Comparison of ENCODE assay signal across 23 mouse cellular contexts in the genomic region with DNA sequence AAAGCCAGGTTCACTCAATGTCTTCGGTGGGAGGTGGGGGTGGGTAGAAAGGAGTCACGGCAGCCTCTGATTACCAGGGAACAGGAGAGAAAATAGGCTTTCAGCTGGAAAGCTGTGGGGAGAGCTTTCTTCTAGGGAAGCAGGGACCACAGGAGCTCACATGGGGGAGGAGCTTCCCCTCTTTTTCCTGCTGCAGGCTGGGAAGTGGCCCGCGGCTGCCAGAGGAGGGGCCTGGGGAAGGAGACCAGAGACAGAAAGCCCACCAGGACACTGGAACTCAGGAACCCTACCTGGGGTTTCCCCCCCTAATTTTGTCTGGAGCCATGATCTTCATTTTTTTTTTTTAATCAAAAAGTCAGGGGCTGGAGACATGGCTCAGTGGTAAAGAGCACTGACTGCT. TPM values are rescaled to one million over a fixed set of nuclear protein-coding genes. Genes with fewer than 3 reads are reported as not detected.
A peak's percentile ranks its signal among the peaks of the same experiment; 100 is the strongest.
DNase-seq lines count a peak whose midpoint lies in the region; ATAC-seq lines count a peak whose summit lies in the region.
"Had no signal": no experiment of that assay in that cellular context is flagged by ENCODE, and none has a peak within 500 bp of the region (broad histone marks: within the 10 kb centered on the region; RNA-seq: fewer than 3 reads in every experiment).

No protein-coding gene starts in this region.

- peaks cover 17% of the 10 kb centered on the region for H3K4me1 ChIP-seq in forebrain, embryonic 14.5 days (ENCODE audit: control insufficient read depth, insufficient read depth, low read length)
- peaks cover 51% of the 10 kb centered on the region for H3K4me1 ChIP-seq in forebrain, embryonic 16.5 days (replicated peaks; ENCODE audit: control insufficient read depth, insufficient read depth, low read length)
- H3K4me1 ChIP-seq in hindbrain, embryonic 15.5 days (replicated peaks), result peaks cover 48% of the 10 kb centered on the region
- H3K4me1 ChIP-seq in hindbrain, embryonic 10.5 days (replicated peaks), result peaks cover 33% of the 10 kb centered on the region

- peaks cover 33% of the 10 kb centered on the region for H3K27me3 ChIP-seq in forebrain, embryonic 14.5 days (replicated peaks; ENCODE audit: control insufficient read depth, insufficient read depth, low read length)
- H3K27me3 ChIP-seq in forebrain, embryonic 16.5 days (replicated peaks; ENCODE audit: control insufficient read depth, insufficient read depth, low read length), result peaks cover 13% of the 10 kb centered on the region
- H3K27me3 ChIP-seq in hindbrain, embryonic 15.5 days, result peaks cover 58% of the 10 kb centered on the region
- H3K27me3 ChIP-seq in hindbrain, embryonic 10.5 days (ENCODE audit: insufficient read depth, poor library complexity, severe bottlenecking), result peaks cover 99% of the 10 kb centered on the region

- WGBS in forebrain, embryonic 14.5 days, result 8% methylated on average over 4 of the region's 4 CpGs
- 13% methylated on average over 3 of the region's 4 CpGs for WGBS in forebrain, embryonic 16.5 days
- 13% methylated on average over 3 of the region's 4 CpGs for WGBS in hindbrain, embryonic 15.5 days
- 7% methylated on average over 4 of the region's 4 CpGs for WGBS in hindbrain, embryonic 10.5 days

- DNase-seq in cerebellum, adult 11-12 months, result peak; percentile 54
- no peak for DNase-seq in cerebellum, adult 9-11 months
- no peak for DNase-seq in forebrain, embryonic 14.5 days (ENCODE audit: low spot score)
- DNase-seq in hindbrain, embryonic 10.5 days (ENCODE audit: low spot score), result no peak
- DNase-seq: adrenal gland, adult 8-10 months; adrenal gland, postnatal 25 days; cerebellum, adult 18-20 months; gastrocnemius, postnatal 10 days; gastrocnemius, postnatal 36 days; heart, adult 2 months; heart, postnatal 14 days; heart, postnatal 4 days; kidney, adult 2 months had no signal

- H3K4me3 ChIP-seq in forebrain, embryonic 14.5 days (ENCODE audit: low read depth, low read length), result no peak overlapping the region
- no peak overlapping the region for H3K4me3 ChIP-seq in forebrain, embryonic 16.5 days (replicated peaks; ENCODE audit: low read length)
- no peak overlapping the region for H3K4me3 ChIP-seq in hindbrain, embryonic 15.5 days
- H3K4me3 ChIP-seq in hindbrain, embryonic 10.5 days, result no peak overlapping the region
- H3K4me3 ChIP-seq: forebrain, embryonic 12.5 days; heart, adult 2 months; heart, embryonic 10.5 days; heart, embryonic 13.5 days had no signal

- ATAC-seq in forebrain, embryonic 14.5 days, result no peak
- no peak for ATAC-seq in forebrain, embryonic 16.5 days
- no peak for ATAC-seq in hindbrain, embryonic 15.5 days (ENCODE audit: low FRiP score, low read depth)
- ATAC-seq: activated CD4-positive, CD25-positive, alpha-beta regulatory T cell, adult 4 months; intestine, postnatal 0 days had no signal

- H3K9me3 ChIP-seq in forebrain, embryonic 14.5 days (replicated peaks; ENCODE audit: control insufficient read depth, low read length), result no peaks in the 10 kb centered on the region
- H3K9me3 ChIP-seq in forebrain, embryonic 16.5 days (ENCODE audit: control insufficient read depth, low read length), result no peaks in the 10 kb centered on the region
- no peaks in the 10 kb centered on the region for H3K9me3 ChIP-seq in hindbrain, embryonic 15.5 days
- H3K9me3 ChIP-seq in hindbrain, embryonic 10.5 days, result no peaks in the 10 kb centered on the region
- H3K9me3 ChIP-seq: forebrain, embryonic 12.5 days; heart, embryonic 10.5 days; heart, embryonic 13.5 days; hindbrain, embryonic 12.5 days had no signal

- H3K36me3 ChIP-seq in forebrain, embryonic 14.5 days (ENCODE audit: control insufficient read depth, insufficient read depth, low read length), result no peaks in the 10 kb centered on the region
- H3K36me3 ChIP-seq in forebrain, embryonic 16.5 days (ENCODE audit: control insufficient read depth, insufficient read depth), result no peaks in the 10 kb centered on the region
- no peaks in the 10 kb centered on the region for H3K36me3 ChIP-seq in hindbrain, embryonic 15.5 days
- no peaks in the 10 kb centered on the region for H3K36me3 ChIP-seq in hindbrain, embryonic 10.5 days
- H3K36me3 ChIP-seq: forebrain, embryonic 12.5 days; heart, embryonic 10.5 days; heart, embryonic 13.5 days; hindbrain, embryonic 12.5 days had no signal

- H3K9ac ChIP-seq in forebrain, embryonic 14.5 days (ENCODE audit: low read length), result no peak overlapping the region
- H3K9ac ChIP-seq in forebrain, embryonic 16.5 days (replicated peaks; ENCODE audit: low read depth, low read length), result no peak overlapping the region
- no peak overlapping the region for H3K9ac ChIP-seq in hindbrain, embryonic 15.5 days
- H3K9ac ChIP-seq: forebrain, embryonic 12.5 days; heart, embryonic 13.5 days; hindbrain, embryonic 12.5 days had no signal

- H3K4me2 ChIP-seq in forebrain, embryonic 14.5 days (ENCODE audit: low read length), result peak overlapping the region; percentile 6; the same call in 1 of the 2 replicates
- H3K4me2 ChIP-seq in forebrain, embryonic 16.5 days (ENCODE audit: low read length), result no peak overlapping the region
- H3K4me2 ChIP-seq in hindbrain, embryonic 15.5 days, result no peak overlapping the region
- H3K4me2 ChIP-seq: heart, embryonic 13.5 days had no signal

- H3K27ac ChIP-seq in forebrain, embryonic 14.5 days (ENCODE audit: low read depth, low read length), result peak overlapping the region; percentile 99; the same call in 1 of the 2 replicates
- no peak overlapping the region; the same call in 1 of the 2 replicates for H3K27ac ChIP-seq in forebrain, embryonic 16.5 days (ENCODE audit: low read length)
- 0 out of 2 replicates have a peak overlapping the region, but pooled peaks have one; percentile 93 for H3K27ac ChIP-seq in hindbrain, embryonic 15.5 days (replicated peaks)
- H3K27ac ChIP-seq in hindbrain, embryonic 10.5 days, result no peak overlapping the region
- H3K27ac ChIP-seq: heart, adult 2 months; heart, embryonic 10.5 days; heart, embryonic 13.5 days had no signal

RNA-seq across cellular contexts. Expression of gene Ppp1r1b, which starts 7.6 kb away (rescaled TPM):
- 33.1 and 42.2 TPM in 2 replicates for polyA plus RNA-seq in forebrain, embryonic 14.5 days (2014; fragmentation: Nextera tagmentation; extraction: Ambion mirVana)
- 69.7 and 72.4 TPM in 2 replicates for polyA plus RNA-seq in forebrain, embryonic 16.5 days (2015; fragmentation: Nextera tagmentation; extraction: Ambion mirVana)
- polyA plus RNA-seq in hindbrain, embryonic 15.5 days (2015; fragmentation: Nextera tagmentation; extraction: Ambion mirVana), result 6.1 and 6.9 TPM in 2 replicates
- polyA plus RNA-seq in hindbrain, embryonic 10.5 days (2016; fragmentation: Nextera tagmentation; extraction: Ambion mirVana), result 1.0 and 1.3 TPM in 2 replicates
- polyA plus RNA-seq: activated CD4-positive, CD25-positive, alpha-beta regulatory T cell, adult 4 months had no signal

RNA-seq across cellular contexts. Expression of gene Neurod2, which starts 11.1 kb away (rescaled TPM):
- polyA plus RNA-seq in forebrain, embryonic 14.5 days (2014; fragmentation: Nextera tagmentation; extraction: Ambion mirVana), result 64.1 and 90.9 TPM in 2 replicates
- polyA plus RNA-seq in forebrain, embryonic 16.5 days (2015; fragmentation: Nextera tagmentation; extraction: Ambion mirVana), result 110 and 133 TPM in 2 replicates
- 20.9 and 28.6 TPM in 2 replicates for polyA plus RNA-seq in hindbrain, embryonic 15.5 days (2015; fragmentation: Nextera tagmentation; extraction: Ambion mirVana)
- polyA plus RNA-seq in hindbrain, embryonic 10.5 days (2016; fragmentation: Nextera tagmentation; extraction: Ambion mirVana), result 0.07 and 0.13 TPM in 2 replicates
- polyA plus RNA-seq: activated CD4-positive, CD25-positive, alpha-beta regulatory T cell, adult 4 months; heart, adult 2 months; heart, embryonic 10.5 days; heart, embryonic 13.5 days; heart, embryonic 16.5 days; intestine, postnatal 0 days; kidney, adult 2 months had no signal

RNA-seq across cellular contexts. Expression of gene Stard3, which starts 17.6 kb away (rescaled TPM):
- polyA plus RNA-seq in forebrain, embryonic 14.5 days (2014; fragmentation: Nextera tagmentation; extraction: Ambion mirVana), result 43.8 and 46.6 TPM in 2 replicates
- 52.8 and 56.3 TPM in 2 replicates for polyA plus RNA-seq in forebrain, embryonic 16.5 days (2015; fragmentation: Nextera tagmentation; extraction: Ambion mirVana)
- polyA plus RNA-seq in hindbrain, embryonic 15.5 days (2015; fragmentation: Nextera tagmentation; extraction: Ambion mirVana), result 36.5 and 40.3 TPM in 2 replicates
- 55.5 and 57.8 TPM in 2 replicates for polyA plus RNA-seq in hindbrain, embryonic 10.5 days (2016; fragmentation: Nextera tagmentation; extraction: Ambion mirVana)

RNA-seq across cellular contexts. Expression of gene Tcap, which starts 43.0 kb away (rescaled TPM):
- polyA plus RNA-seq in forebrain, embryonic 14.5 days (2014; fragmentation: Nextera tagmentation; extraction: Ambion mirVana), result 0.23 TPM in 1 of 2 replicates, not detected in the other
- polyA plus RNA-seq in forebrain, embryonic 16.5 days (2015; fragmentation: Nextera tagmentation; extraction: Ambion mirVana), result 0.23 and 0.26 TPM in 2 replicates
- polyA plus RNA-seq in hindbrain, embryonic 15.5 days (2015; fragmentation: Nextera tagmentation; extraction: Ambion mirVana), result 0.39 TPM in 1 of 2 replicates, not detected in the other
- polyA plus RNA-seq in hindbrain, embryonic 10.5 days (2016; fragmentation: Nextera tagmentation; extraction: Ambion mirVana), result 0.17 and 0.29 TPM in 2 replicates
- polyA plus RNA-seq: activated CD4-positive, CD25-positive, alpha-beta regulatory T cell, adult 4 months; intestine, embryonic 14.5 days had no signal

RNA-seq across cellular contexts. Expression of gene Pnmt, which starts 45.7 kb away (rescaled TPM):
- 0.32 and 0.36 TPM in 2 replicates for polyA plus RNA-seq in forebrain, embryonic 14.5 days (2014; fragmentation: Nextera tagmentation; extraction: Ambion mirVana)
- polyA plus RNA-seq in forebrain, embryonic 16.5 days (2015; fragmentation: Nextera tagmentation; extraction: Ambion mirVana), result 0.21 and 0.86 TPM in 2 replicates
- polyA plus RNA-seq in hindbrain, embryonic 15.5 days (2015; fragmentation: Nextera tagmentation; extraction: Ambion mirVana), result 3.7 and 4.0 TPM in 2 replicates
- 0.65 and 1.2 TPM in 2 replicates for polyA plus RNA-seq in hindbrain, embryonic 10.5 days (2016; fragmentation: Nextera tagmentation; extraction: Ambion mirVana)
- polyA plus RNA-seq: activated CD4-positive, CD25-positive, alpha-beta regulatory T cell, adult 4 months; intestine, embryonic 14.5 days; intestine, postnatal 0 days; kidney, adult 2 months had no signal

Comparison
In these comparisons a context has a peak if more than half of its experiments do, and no peak if none do; other contexts are left out.
1. H3K27ac ChIP-seq: peak in forebrain, embryonic 14.5 days (single experiment) and hindbrain, embryonic 15.5 days (single experiment); none in forebrain, embryonic 16.5 days (single experiment) and hindbrain, embryonic 10.5 days (single experiment).
2. RNA of gene Neurod2, which starts 11.1 kb away (polyA plus RNA-seq): 110 to 133 TPM in forebrain, embryonic 16.5 days, 64.1 to 90.9 TPM in forebrain, embryonic 14.5 days and 20.9 to 28.6 TPM in hindbrain, embryonic 15.5 days; 0.07 to 0.13 TPM in hindbrain, embryonic 10.5 days; every median in the first group is over 10 times any median in the second.